Mouse (Mus musculus): ENCODE data around the gene Upk3b. TPM values are rescaled to one million over a fixed set of nuclear protein-coding genes. Genes with fewer than 3 reads are reported as not detected.

The Upk3b gene
- under 1 TPM in 1 of 2 experiments, not detected in 1; 0.11 TPM for total RNA-seq (2021)
- long read RNA-seq, experiment 1 = 0 reads
- long read RNA-seq, experiment 2 = 0 reads

DNA sequence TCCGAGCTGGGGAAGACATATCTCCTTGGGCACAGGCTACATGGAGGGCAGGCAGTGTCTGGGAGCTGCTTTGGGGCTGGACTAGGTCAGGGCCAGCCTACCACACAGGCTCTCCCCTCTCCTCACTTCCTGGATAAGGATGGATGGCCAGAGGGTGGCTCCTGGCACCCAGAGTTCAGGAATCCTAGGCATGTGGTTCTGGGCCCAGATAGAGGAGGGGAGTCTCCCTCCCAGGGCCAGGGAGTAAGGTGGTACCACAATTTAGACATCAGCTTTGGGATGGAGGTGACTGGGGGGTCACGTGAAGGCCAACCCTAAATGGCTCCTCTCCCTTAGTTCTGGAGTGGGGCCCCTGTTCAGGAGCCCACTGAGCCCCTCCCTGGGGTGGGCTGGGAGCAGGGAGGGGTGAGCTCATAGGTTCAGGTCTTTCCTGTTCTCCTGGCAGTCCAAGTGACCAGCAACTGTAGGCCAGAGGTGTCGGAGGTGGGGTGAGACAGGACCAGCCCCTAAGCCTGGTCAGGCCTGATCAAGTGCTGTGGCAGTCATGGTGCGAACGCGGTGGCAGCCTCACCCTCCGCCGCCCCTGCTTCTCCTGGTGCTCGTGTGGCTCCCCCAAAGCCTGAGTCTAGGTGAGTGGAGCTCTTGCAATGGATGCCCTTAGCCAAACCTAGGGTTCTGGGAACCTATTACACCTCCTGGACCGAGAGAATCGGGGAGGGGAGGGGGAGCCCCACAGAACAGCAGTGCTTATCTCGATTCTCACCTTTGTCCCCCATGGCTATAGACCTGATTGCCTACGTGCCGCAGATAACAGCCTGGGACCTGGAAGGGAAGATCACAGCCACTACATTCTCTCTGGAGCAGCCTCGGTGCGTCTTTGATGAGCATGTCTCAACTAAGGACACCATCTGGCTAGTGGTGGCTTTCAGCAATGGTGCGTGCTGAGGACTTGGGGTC, at the start of gene Upk3b:
Upk3b (plus strand) TSS at position 239 of the 957 bp plus-strand sequence.
- DNase-seq = no peak

DNA sequence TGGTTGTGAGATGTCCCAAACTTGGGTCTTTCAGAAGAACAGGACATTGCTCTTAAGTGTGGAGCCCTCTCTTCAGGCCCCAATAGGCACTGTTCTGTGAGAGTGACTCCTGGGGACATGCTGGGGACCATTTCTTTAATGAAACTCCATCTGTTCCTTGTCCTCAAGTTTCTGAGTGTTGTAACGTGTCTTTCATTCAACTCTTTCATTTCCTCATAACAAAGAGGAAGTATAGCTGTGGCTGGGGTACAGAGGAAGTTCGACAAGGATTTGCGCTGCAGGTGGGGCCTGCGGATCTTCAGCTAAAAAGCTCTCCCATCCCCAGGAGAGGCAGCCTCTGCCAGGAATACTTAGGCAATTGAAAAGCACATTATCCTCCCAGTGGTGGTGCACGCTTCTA, 47.7 kb upstream of the Upk3b start:
- DNase-seq = no peak

DNA sequence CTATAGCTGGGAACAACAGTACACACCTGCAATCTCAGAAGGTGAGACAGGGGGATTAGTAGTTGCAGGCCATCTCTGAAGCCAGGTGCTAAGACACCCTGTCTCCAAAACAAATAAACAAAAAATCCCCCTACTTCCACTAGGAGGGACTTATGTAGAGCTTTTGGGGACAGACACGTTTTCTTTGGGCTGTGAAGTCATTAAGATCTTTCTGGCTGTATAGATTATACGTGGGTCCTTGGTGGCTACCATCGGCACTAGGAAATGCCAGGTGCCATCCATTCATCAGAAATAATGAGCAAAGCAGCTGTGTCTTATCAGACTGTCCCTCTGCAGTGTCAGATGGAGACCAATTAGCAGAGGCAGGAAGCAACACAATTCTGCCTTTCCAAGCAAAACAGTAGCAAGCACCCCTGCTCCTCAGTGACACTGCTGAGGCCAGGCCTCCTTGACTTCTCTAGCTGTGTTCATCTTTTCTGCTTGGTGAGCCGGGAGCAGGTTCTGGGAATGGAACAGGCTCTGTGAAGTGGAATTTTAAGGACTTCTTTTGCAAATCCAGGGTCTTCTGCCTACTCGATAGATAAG, 44.8 kb upstream of the Upk3b start:
- DNase-seq = no peak

DNA sequence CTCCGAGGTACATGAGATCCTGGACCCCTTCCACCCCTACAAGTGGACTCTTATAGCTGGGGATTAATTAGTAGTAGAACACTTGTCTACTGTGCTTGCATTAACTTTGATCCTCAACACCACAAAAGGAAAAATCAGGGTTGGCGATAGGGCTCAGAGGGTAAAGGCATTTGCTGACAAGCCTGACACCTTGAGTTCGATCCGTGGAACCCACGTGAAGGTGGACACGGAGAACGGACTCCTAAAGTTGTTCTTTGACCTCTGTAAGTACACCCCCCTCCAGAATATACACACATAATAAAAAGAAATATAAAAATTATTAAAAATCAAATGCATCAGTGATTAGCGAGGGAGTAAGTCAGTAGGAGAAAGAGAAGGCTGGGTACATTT, 44.0 kb upstream of the Upk3b start:
- DNase-seq = no peak

DNA sequence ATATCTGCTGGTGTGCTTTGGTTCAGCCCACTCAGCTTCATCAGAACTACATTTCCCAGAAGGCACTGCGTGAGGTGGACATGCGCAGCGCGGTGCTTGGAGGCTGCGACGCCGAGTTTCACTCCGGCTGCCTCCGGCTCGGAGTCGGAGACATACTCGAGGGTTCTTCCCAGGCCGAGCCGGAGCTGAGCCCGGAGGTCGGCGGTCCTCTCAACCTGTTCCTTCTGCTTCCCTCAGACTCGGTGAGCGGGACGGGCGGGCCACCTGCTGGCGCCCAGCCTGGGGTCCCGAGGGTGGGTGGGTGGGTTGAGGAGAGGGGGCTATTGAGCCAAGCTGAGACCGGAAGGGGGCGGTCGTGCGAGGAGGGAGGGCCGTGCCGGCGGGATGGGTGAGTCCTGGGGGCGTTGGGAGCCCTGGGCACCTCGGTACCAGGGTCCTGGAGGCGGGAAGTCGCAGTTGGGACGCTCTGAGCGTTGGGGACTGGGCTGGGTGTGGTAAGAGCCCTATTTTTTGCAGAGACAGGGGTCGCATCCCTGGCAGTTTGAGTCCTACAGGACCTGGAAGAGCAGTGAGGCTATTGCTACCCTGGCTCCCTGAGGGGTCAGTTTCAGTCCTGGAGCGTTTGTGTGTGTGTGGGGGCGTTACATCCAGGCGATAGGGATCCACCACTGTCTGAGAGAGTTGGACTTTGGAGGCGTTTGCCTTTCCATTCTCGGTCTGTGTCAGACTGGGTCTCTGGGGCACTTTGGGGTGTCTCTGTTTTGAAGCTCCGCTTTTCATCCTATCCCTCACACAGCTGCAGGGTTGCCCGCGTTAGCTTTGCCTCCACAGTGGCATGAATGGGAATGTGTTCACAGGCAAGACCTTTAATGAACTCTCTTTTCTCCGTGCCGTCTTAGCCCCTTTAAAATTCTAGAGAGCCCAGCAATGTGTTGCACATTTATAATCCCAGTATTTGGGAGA, 43.3 kb upstream of the Upk3b start, which contains the start of gene Dtx2:
Dtx2 (plus strand) TSS at position 76 of the 963 bp plus-strand sequence.
- DNase-seq = peak; percentile 85

DNA sequence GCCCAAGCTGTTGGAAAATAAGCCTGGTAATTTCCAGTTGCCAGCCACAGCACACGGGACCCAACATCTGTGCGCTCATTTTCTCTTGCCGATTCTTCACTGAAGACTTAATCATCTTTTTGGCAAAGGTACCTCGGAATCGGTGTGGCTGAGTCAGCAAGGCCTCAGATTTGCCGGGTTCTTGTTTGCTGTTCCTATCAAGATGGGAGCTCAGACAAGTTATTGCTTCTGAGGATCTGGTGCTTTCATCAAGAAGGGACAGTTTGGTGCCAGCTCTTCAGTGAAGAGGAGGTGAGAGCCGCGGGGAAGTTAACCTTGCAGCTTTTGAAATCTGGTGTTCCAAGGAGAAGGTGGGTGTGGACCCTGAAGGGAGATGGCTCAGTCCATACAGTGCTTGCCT, 42.1 kb upstream of the Upk3b start:
- no peak for DNase-seq

DNA sequence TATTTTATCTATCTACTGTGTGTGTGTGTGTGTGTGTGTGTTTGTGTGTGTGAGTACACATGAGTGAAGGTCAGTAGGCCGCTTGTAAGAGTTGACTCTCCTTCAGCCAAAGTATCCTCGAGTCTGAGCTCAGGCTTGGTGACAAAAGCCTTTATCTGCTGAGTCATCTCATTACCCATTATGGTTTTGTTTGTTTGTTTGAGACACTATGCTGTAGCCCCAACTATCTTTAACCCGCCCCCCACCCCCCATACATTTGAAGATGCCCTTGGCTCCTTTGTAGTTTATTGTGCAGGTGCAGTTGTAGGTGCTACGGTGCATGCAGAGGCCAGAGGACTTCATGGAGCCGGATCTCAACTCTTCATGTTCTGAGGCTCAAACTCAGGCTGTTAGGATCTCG, 37.1 kb upstream of the Upk3b start:
- DNase-seq = no peak

DNA sequence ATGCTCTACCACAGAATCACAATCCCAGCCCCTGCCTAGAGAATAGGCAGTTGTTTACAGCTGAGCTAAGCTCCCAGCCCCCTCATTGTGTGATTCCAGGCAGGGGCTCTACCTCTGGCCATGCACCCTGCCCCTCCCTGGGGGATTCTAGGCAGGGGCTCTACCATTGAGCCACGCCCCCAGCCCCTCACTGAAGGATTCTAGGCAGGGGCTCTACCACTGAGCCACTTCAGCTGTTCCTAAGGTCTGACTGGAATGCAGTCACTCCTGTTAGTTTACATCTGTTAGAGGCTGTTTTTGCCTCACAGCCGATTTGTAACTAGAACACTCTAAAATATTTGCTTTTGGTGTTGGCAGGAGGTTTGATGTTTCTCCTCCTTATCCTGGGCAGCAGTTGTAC, 36.0 kb upstream of the Upk3b start:
- DNase-seq = no peak

DNA sequence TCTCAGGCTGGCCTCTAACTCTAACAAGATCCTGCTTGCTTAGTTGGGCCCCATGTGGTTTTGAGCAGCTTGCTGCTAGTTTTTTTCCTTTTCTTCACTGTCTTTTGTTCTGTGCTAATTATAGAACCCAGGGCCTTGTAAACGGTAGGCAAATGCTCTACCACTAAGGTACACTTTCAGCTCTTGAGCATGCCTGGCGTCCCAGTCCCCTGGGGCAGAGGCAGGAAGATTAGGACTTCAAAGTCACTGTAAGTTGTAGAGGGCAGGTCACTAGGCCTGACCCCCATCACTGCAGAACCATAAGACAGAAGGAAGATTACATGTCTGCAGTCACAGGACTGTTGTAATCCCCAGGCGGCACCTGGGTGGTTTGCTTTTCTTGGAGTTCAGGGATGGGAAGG, 35.5 kb upstream of the Upk3b start:
- no peak for DNase-seq

DNA sequence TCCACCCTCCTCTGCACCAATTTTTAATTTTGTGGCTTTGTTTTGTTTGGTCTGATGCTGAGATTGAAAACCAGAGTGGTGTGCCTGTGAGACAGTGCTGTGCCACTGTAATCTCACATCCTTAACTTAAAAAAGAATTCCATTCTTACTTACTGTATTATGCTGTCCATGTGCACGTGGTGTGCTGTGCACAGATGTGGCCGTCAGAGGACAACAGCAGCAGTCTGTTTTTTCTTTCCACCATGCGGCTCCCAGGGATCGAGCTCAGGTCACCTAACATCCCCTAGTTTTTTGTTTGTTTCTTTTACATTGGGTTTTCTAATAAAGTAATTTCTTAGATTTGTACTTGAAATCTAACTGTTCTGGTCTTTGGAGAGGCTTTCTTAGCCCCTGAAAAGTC, 33.8 kb upstream of the Upk3b start:
- no peak for DNase-seq

DNA sequence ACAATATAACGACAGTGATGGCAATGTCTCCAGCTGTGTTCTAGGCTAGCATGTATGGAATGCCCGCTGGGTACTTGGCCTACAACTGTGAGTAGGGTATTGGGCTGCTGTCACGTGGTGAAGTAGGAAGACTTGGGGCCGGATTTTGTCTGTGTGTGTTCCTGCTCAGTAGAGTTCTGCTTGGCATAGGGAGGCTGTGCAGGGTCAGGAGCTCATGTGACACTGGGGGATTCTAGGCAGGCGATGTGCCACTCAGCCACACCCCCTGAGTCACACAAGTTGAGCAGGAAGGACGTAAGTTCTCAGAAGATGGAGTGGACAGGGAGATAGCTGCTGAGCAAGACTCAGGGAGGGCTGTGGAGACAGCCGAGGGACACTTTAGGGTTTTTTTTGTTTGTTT, 30.6 kb upstream of the Upk3b start:
- DNase-seq = no peak

DNA sequence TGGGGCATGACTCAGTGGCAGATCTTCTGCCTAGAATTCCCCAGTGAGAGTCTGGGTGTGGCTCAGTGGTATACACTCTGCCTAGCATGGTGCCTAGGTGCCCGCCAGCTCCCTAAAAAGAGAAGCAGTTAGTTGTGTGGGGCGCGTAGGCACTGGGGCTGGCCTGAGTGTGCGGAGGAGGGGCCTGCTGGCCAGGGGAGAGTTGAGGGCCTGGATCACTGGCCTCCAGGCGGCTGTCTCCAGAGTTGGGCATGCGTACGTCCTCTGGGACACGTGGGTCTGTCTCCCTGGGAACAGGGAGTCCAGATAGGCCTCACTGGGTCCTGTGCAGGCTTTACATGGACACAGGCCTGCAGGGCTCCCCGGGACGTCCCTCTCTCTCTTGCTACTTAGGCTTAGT, 23.4 kb upstream of the Upk3b start:
- no peak for DNase-seq

DNA sequence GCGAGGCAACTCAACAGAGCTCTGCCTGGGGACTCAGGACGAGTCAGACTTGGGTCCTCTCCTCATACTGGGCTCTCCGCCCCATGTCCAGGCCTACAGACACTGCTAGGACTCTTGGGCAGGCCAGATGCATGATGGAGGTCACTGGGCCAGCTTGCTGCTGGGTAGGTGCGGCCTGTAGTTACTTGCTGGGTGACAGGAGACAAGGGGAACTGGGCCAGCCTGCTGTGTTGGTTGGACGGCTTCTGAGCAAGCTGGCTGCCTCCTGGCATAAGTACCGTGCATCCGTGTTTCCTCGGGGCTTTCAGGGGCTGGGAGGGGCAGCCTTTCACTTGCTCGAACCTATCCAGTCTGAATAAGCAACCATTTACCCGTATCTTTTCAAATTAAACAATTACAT, 22.7 kb upstream of the Upk3b start:
- no peak for DNase-seq

DNA sequence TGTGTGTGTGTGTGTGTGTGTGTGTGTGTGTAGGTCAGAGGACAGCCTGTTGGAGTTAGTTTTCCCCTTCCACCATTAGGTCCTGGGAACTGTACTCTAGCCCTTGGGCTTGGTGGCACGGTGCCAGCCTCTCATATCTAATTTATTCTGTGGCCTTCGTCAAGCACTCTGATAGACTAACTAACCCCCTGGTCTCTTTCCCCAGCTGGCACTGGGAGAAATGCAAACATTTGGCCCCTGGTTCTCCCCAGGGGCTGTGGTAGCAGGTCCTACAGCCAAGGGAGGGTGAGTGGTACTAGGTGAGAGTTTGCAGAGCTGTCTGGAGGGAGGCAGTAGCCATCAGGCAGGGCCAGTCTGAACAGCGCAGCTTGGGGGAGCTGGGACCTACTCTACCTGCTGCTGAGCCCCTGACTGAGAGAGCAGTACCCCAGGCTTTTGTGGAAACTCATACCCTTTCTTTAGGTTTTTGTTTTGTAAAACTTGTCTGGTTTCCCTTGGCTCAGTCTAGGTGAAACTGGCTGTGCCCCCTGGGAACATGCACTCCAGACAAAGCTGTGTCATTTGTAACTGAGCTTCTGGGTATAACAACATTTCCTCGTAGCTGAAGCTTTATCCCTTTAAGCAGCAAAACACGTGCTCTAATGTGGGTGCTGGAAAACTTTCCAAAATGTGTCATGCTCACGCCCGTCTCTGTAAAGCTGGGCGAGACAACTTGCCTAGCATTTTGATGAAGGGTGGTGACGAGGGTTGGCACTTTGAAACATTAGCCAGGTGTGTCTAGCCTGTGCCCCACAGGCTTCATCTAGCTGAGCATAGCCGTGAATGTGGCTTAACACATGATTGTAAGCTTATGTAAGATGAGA, 22.1 kb upstream of the Upk3b start:
- DNase-seq = no peak

DNA sequence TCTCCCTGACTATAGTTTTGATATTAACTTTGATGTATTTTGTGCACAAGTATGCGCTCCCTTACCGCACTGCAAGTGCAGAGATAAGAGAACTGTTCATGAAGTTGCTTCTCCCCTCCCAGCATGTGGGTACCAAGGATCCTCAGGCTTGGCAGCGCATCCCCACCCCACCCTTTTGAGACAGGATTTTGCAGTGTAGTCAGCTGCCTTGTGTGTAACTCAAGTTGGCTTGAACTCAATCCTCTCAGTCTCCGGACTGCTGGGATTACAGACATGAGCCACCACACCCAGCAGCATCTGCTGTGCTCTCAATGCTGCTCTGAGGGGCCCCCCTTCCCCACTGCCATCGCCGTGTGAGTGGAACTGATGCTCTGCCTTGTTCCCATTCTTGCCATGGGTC, 21.0 kb upstream of the Upk3b start:
- DNase-seq = peak; percentile 58

DNA sequence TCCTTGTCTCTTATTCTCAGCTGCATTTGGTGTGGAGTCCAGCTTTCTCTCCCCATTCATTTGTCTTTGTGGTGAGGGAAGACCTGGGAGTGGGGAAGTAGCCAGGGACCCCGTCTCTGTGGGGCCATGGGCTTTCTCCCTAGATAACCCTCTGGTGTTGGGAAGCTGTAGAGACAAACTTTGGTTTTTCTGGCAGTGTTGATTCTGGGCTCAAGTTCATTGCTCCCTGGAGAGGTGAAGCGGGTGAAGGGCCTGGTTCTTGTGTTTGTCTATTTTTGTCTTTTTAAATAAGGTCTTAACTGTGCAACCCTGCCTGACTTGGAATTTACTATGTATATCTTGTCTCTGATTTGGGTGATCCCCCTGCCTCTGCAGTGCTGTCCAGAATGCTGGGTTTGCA, 19.6 kb upstream of the Upk3b start:
- DNase-seq = no peak

DNA sequence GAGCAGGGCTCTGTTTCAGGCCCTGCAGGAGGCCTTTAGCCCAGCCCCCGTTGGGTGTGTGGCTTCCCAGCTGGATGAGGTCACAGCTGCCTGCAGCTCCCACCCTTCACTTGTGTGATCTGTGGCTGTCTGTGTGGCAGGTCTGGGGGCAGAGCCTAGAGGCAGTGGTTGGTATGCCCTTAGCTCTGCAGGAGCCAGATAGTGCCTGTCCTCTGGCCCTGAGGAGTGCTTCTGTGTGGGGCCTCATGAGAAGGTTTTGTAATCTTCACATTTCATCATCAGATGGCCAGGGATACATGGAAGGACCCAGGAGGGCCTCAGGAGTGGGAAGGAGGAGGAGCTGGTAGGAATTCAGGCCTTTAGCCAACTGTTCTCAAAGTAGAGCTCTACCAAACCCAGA, 18.4 kb upstream of the Upk3b start:
- peak; percentile 42 for DNase-seq

DNA sequence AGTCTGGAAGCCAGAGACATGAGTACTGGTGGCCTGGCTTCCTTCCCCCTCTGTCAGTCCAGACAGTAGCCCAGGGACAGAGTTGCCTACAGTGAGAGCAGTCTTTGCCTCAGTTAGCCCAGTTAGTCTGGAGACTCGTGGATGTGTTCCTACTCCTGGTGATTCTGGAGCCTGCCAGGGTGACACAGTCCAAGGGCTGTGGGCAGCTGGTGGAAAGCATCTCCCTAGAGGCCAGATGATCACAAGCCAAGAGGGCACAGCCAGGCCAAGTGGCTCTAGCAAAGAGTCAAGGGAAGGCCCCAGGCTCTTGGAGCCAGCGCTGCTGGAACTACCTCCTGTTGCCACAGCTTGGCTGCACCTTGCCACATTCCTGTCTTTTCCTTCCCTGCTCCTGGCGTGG, 12.6 kb upstream of the Upk3b start:
- DNase-seq = peak; percentile 75

DNA sequence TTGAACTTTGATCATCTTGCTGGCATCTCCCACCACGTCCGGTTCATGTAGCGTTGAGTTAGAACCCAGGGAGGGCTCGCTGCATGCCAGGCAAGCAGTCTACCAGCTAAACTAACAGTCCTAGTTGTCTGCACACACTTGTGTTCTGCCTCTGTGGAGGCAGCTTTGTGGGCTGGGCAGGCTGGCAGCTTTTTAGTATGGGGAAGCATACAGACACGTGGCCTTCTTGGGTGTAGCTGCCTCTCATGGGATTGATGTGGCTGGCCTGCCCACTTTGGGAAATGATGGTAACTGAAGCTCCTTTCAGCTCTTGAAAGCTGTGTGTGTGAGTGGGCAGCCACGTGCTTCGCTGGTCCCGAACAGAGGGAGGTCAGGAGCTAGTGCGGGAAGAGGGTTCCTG, 11.4 kb upstream of the Upk3b start:
- no peak for DNase-seq

DNA sequence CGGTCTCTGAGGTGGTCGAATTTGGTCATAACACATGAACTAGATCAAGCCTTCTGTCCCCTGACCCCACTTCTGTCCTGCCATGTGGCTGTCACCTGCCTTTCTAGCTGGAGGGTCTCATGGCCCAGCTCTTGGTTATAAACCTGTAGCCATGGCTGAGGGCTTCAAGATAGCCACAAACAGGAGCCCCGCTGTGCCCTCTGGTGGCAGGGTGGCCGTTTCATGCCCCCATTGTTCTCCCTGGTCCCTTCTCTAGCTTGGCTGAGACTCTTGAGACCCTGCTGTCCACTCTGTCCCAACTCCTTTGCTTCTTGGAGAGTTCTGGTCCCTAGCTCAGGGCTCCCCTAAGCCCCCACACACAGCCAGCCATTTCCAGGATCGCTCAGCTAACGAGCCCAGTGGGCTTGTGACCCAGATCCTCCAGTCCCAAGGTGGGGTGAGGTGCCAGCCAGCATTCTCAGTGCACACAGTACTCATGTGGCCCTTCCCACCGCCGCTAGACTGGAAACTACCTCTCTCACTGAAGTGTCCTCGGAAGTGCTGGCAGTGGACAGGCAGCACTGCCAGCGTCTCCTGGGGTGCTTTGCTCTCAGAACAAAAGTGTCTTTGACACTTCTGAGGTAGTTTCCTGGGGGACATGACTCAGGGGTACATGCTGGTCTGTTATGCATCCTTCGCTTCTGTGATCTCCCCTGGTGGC, 10.5 kb upstream of the Upk3b start:
- no peak for DNase-seq

DNA sequence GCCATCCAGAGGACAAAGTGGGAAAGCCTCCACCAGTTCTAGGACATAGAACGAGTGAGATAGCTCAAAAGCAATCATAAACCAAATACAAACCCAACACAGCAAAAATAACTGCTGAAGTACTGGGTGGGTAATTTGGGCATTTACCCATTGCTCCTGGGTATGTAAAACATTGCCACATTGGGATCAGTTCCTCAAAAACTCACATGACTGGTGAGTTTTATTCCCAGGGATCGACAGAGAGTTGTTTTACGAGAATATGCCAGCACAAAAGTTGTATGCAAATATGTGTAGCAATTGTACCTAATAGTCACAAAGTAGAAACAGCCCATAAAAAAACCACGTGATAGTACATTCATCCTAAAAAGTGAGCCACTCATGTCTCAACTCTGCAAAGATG, 3.4 kb upstream of the Upk3b start:
- no peak for DNase-seq
